Comparison of ENCODE assay signal across 8 mouse cellular contexts in genomic region chr2:163531917-163532316, GRCm38 (mm10). TPM values are rescaled to one million over a fixed set of nuclear protein-coding genes. Genes with fewer than 3 reads are reported as not detected.
DNase-seq lines count a peak whose midpoint lies in the region; ATAC-seq and TF ChIP-seq lines count a peak whose summit lies in the region.
"Had no signal": no experiment of that assay in that cellular context is flagged by ENCODE, and none has a peak within 500 bp of the region (broad histone marks: within the 10 kb centered on the region; RNA-seq: fewer than 3 reads in every experiment).

No protein-coding gene starts in this region.

- no peaks in the 10 kb centered on the region for H3K4me1 ChIP-seq in ES-E14 (ENCODE audit: control insufficient read depth in 2 of 2, insufficient read depth in 2 of 2, low read length in 2 of 2, poor library complexity in 1 of 2)

- peak; percentile 66 for ATAC-seq in megakaryocyte, adult 5-6 weeks (ENCODE audit: poor library complexity, severe bottlenecking)

- in situ Hi-C loops in ES-E14 (cut with MboI; ENCODE audit: low sequenced_read_pairs in 2 of 2, unreplicated experiment in 2 of 2), result loop anchor here in 1 of 2 experiments (10.0 kb wide), 1 partner anchor 183 kb away; no protein-coding TSS in a partner anchor

- no peak overlapping the region for H3K27ac ChIP-seq in ES-E14 (ENCODE audit: insufficient read depth, low read depth, low read length, poor library complexity, severe bottlenecking)
- H3K27ac ChIP-seq: lung, embryonic 15.5 days had no signal

- DNase-seq in ES-E14 (ENCODE audit: low read depth, low spot score), result peak; percentile 79
- peak; percentile 90 for DNase-seq in adrenal gland, postnatal 10 days
- DNase-seq in embryo, embryonic 11.5 days (ENCODE audit: low read depth, low spot score), result peak; percentile 48
- DNase-seq in heart, postnatal 10 days, result peak; percentile 77 to 88
- peak; percentile 54 for DNase-seq in layer of hippocampus, adult 9-11 months
- DNase-seq in spleen, adult 18-20 months, result peak; percentile 55 to 80

- H3K9ac ChIP-seq in ES-E14 (ENCODE audit: insufficient read depth, low read depth, low read length, poor library complexity, severe bottlenecking), result no peak overlapping the region
- H3K9ac ChIP-seq: lung, embryonic 15.5 days had no signal

- H3K4me3 ChIP-seq in ES-E14 (ENCODE audit: insufficient read depth in 1 of 2, low read depth in 1 of 2, low read length in 2 of 2, poor library complexity in 1 of 2, severe bottlenecking in 1 of 2), result no peak overlapping the region
- H3K4me3 ChIP-seq: lung, embryonic 15.5 days had no signal

- intact Hi-C loops in heart, postnatal 10 days (cut with DNase I), result loop anchor here (1.0 to 10.0 kb wide), 2 partner anchors 67 to 253 kb away; no protein-coding TSS in a partner anchor

- H3K36me3 ChIP-seq in ES-E14 (ENCODE audit: control insufficient read depth, insufficient read depth, low read length, poor library complexity, severe bottlenecking), result no peaks in the 10 kb centered on the region
- H3K36me3 ChIP-seq: lung, embryonic 15.5 days had no signal

- no peaks in the 10 kb centered on the region for H3K9me3 ChIP-seq in ES-E14 (ENCODE audit: control insufficient read depth, insufficient read depth, low read depth, low read length)
- H3K9me3 ChIP-seq: lung, embryonic 15.5 days had no signal

TF ChIP-seq in ES-E14, 5 proteins besides CTCF, POLR2A, EP300 and RAD21:
- no peak for TF ChIP-seq CHD2 (IDR thresholded peaks at IDR 0.05; ENCODE audit: low read depth, low read length)
- TF ChIP-seq HCFC1 (IDR thresholded peaks at IDR 0.05; ENCODE audit: borderline replicate concordance, insufficient read depth, low read length), result no peak
- no peak for TF ChIP-seq ZNF384 (IDR thresholded peaks at IDR 0.05; ENCODE audit: low read depth, low read length)
- peak; percentile 28; the same call in 1 of the 2 replicates for TF ChIP-seq ZC3H11A (IDR thresholded peaks at IDR 0.05; ENCODE audit: borderline replicate concordance, low read depth, low read length)
- TF ChIP-seq MAFK (IDR thresholded peaks at IDR 0.05; ENCODE audit: insufficient read depth, low read depth, low read length), result no peak

RNA-seq across cellular contexts. Expression of gene Hnf4a, which starts 25.3 kb away (rescaled TPM):
- 0.90 and 1.1 TPM in 2 replicates for total RNA-seq in ES-E14 (2012; rRNA removed)
- 10 to 100 TPM; 11.8 to 51.8 TPM for total RNA-seq in adrenal gland, postnatal 10 days (2021)
- total RNA-seq in heart, postnatal 10 days (2021), result not detected
- total RNA-seq in megakaryocyte, adult 5-6 weeks (2015), result not detected in 2 replicates
- not detected in 2 replicates for total RNA-seq in megakaryocyte, adult 5-6 weeks (2017)

RNA-seq across cellular contexts. Expression of gene R3hdml, which starts 39.8 kb away (rescaled TPM):
- 4.4 and 5.7 TPM in 2 replicates for total RNA-seq in ES-E14 (2012; rRNA removed)
- not detected for total RNA-seq in adrenal gland, postnatal 10 days (2021)
- not detected for total RNA-seq in heart, postnatal 10 days (2021)
- not detected in 2 replicates for total RNA-seq in megakaryocyte, adult 5-6 weeks (2015)
- total RNA-seq in megakaryocyte, adult 5-6 weeks (2017), result not detected in 2 replicates

RNA-seq across cellular contexts. Expression of gene Fitm2, which starts 59.5 kb away (rescaled TPM):
- 23.4 and 29.8 TPM in 2 replicates for total RNA-seq in ES-E14 (2012; rRNA removed)
- 10 to 100 TPM; 76.9 to 91.9 TPM for total RNA-seq in adrenal gland, postnatal 10 days (2021)
- total RNA-seq in heart, postnatal 10 days (2021), result 100 to 1,000 TPM in 1 of 2 experiments, 10 to 100 TPM in 1; 79.2 to 103 TPM
- total RNA-seq in megakaryocyte, adult 5-6 weeks (2015), result 0.36 and 1.1 TPM in 2 replicates
- total RNA-seq in megakaryocyte, adult 5-6 weeks (2017), result 0.94 and 1.7 TPM in 2 replicates
